Mouse (Mus musculus): ENCODE measurements around the gene Frmd4b. TPM values are rescaled to one million over a fixed set of nuclear protein-coding genes. Genes with fewer than 3 reads are reported as not detected.
"Not testable (repeated sequence)": the region's sequence is repeated elsewhere in the genome, so short reads cannot be mapped to it uniquely, and the experiment has no call there.

Gene Frmd4b
- polyA plus RNA-seq, 1 experiment: 15.4 TPM

DNA sequence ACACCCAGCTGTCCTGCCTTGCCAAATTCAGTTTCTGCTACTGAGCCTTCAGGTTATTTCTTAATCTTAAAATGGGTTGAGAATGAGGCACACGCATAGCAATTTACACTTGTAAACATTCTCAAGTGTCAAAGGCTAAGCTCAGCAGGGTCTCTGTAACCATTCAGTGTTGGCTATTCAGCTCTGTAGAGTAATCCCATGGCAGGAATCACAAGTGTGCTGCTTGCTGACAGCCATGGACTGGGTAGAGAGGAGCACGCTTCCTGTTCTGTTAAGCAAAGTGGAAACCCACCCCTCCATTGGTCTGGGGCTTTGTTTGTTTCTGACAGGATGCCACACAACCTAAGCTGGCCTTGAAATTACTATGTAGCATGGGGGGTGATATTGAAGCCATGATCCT lies 246.4 kb downstream of the Frmd4b start:
- Histone ChIP-seq H3K27ac (ENCODE audit: control insufficient read depth, insufficient read depth, low read depth, low read length, poor library complexity) (no peak overlapping the region), H3K4me3 (replicated peaks; ENCODE audit: control insufficient read depth, low read depth, low read length) (no peak overlapping the region), H3K4me1 (ENCODE audit: control insufficient read depth, insufficient read depth, low read length) (no peaks in the 10 kb centered on the region)
- 80% methylated on average over 2 of the region's 2 CpGs for WGBS
- TF ChIP-seq POLR2A (IDR thresholded peaks at IDR 0.05; ENCODE audit: borderline replicate concordance, control insufficient read depth, low read depth, low read length): no peak
- no peak for TF ChIP-seq CTCF (IDR thresholded peaks at IDR 0.05; ENCODE audit: control insufficient read depth, insufficient read depth, low read length)

DNA sequence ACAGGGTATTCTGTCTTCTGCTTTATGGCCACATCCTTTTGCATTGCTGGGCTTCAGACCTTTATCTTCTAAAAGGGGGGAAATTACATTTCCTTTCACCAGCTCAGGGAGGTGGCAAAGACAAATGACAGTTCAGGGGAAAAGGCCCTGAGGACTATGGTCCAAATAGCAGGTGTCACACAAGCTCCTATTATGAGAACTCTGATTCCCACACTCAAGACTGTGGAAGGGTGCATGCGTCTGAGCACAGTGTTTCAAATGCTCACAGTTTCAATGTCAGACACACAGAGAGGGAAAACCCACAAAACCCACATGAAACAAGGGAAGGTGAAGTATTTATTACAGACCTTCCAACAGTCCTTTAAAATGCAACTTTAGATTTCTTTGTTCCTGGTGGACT lies 246.9 kb downstream of the Frmd4b start:
- Histone ChIP-seq H3K4me1 (ENCODE audit: control insufficient read depth, insufficient read depth, low read length) (no peaks in the 10 kb centered on the region), H3K27ac (ENCODE audit: control insufficient read depth, insufficient read depth, low read depth, low read length, poor library complexity) (no peak overlapping the region), H3K4me3 (replicated peaks; ENCODE audit: control insufficient read depth, low read depth, low read length) (no peak overlapping the region)
- no peak for TF ChIP-seq CTCF (IDR thresholded peaks at IDR 0.05; ENCODE audit: control insufficient read depth, insufficient read depth, low read length)
- TF ChIP-seq POLR2A (IDR thresholded peaks at IDR 0.05; ENCODE audit: borderline replicate concordance, control insufficient read depth, low read depth, low read length): no peak
- 45% methylated on average over 1 of the region's 1 CpGs for WGBS

DNA sequence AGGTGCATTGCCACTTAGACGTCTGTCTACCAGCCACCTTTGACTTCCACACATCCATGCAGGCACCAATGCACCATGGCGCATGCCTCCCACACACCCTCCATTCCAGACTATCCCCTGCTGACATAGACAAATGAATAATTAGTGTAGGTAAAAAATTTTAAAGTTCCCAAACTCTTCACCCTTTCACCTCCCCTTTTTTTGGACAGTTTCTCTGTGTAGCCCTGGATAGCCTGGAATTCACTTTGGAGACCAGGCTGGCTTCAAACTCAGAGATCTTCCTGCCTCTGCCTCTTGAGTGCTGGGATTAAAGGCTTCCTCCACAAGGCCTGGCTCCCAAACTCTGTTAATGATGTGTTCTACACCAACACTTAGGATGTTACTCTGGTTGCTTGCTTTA lies 253.5 kb downstream of the Frmd4b start:
- WGBS: 85% methylated on average over 2 of the region's 2 CpGs
- H3K27ac ChIP-seq (ENCODE audit: control insufficient read depth, insufficient read depth, low read depth, low read length, poor library complexity): no peak overlapping the region
- no peak overlapping the region for H3K4me3 ChIP-seq (replicated peaks; ENCODE audit: control insufficient read depth, low read depth, low read length)
- TF ChIP-seq POLR2A (IDR thresholded peaks at IDR 0.05; ENCODE audit: borderline replicate concordance, control insufficient read depth, low read depth, low read length) (no peak), CTCF (IDR thresholded peaks at IDR 0.05; ENCODE audit: control insufficient read depth, insufficient read depth, low read length) (no peak)
- no peaks in the 10 kb centered on the region for H3K4me1 ChIP-seq (ENCODE audit: control insufficient read depth, insufficient read depth, low read length)

DNA sequence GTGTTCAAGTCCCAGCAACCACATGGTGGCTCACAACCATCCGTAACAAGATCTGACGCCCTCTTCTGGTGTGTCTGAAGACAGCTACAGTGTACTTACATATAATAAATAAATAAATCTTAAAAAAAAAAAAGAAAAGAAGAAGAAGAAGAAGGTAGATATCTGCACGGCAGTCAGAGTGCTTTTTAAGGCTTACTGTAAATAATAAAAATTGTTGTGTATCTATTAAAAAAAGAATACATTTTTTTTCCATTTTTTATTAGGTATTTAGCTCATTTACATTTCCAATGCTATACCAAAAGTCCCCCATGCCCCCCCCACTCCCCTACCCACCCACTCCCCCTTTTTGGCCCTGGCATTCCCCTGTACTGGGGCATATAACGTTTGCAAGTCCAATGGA lies 259.7 kb downstream of the Frmd4b start:
- 82% methylated on average over 4 of the region's 4 CpGs for WGBS
- H3K4me1 ChIP-seq (ENCODE audit: control insufficient read depth, insufficient read depth, low read length); H3K4me3 ChIP-seq (replicated peaks; ENCODE audit: control insufficient read depth, low read depth, low read length); H3K27ac ChIP-seq (ENCODE audit: control insufficient read depth, insufficient read depth, low read depth, low read length, poor library complexity): not testable (repeated sequence)

DNA sequence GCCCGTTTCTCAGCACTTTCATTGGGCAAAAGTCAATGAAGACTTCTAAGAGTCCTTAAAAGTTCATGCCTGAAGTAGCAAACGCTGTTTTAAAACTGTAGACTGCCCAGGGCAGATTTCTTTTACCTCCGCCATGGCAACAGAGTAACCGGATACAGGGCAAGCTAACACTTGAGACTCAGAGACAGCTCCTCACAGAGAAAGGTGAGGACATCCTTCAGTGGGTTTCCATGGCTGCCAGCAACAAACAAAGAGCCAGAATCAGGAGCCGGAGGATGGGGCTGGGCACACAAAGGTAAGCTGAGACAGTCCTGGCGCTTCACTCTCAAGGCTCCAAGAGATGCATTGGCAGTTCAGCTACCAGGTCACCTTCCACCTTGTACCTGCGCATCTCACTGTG lies 260.7 kb downstream of the Frmd4b start:
- WGBS: 80% methylated on average over 7 of the region's 7 CpGs
- TF ChIP-seq CTCF (IDR thresholded peaks at IDR 0.05; ENCODE audit: control insufficient read depth, insufficient read depth, low read length) (no peak), POLR2A (IDR thresholded peaks at IDR 0.05; ENCODE audit: borderline replicate concordance, control insufficient read depth, low read depth, low read length) (no peak)
- H3K4me3 ChIP-seq (replicated peaks; ENCODE audit: control insufficient read depth, low read depth, low read length): no peak overlapping the region
- H3K27ac ChIP-seq (ENCODE audit: control insufficient read depth, insufficient read depth, low read depth, low read length, poor library complexity): no peak overlapping the region
- H3K4me1 ChIP-seq (ENCODE audit: control insufficient read depth, insufficient read depth, low read length): no peaks in the 10 kb centered on the region

DNA sequence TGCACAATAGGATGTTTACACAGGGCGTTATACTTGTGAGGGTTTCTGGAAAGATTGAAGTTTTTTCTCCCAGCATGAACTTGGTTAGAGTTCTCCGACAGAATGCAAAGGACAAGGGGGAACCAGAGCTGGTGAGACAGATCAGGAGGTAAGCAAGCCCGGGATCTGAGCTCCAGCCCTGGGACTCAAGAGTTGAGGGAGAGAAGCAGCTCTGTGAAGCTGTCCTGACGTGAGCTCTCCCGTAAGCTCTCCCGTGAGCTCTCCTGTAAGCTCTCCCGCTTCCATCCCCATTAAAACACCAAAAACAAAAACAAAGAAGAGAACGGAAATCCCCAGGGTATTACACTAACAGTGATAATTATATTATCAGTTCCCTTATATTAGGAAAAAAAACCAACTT lies 262.2 kb downstream of the Frmd4b start:
- 85% methylated on average over 8 of the region's 8 CpGs for WGBS

DNA sequence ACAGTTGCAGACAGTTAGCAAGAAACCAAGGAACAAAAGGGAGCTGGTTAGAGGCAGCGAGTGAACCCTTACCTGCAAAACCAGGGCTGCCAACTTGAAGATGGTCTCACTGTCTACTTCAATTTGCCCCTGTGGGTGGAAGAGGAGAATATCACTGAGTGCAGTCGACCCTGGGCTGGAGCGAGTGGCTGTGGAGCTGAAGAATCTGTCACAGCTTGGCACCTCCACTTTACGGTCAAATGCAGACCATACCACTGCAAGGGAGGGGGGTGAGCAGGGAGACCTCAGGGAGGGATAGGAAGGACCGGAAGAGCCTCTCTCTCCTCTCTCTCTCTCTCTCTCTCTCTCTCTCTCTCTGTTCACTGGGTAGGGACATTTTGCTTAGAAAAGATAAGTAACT lies 263.4 kb downstream of the Frmd4b start:
- Histone ChIP-seq H3K4me3 (replicated peaks; ENCODE audit: control insufficient read depth, low read depth, low read length) (no peak overlapping the region), H3K4me1 (ENCODE audit: control insufficient read depth, insufficient read depth, low read length) (no peaks in the 10 kb centered on the region), H3K27ac (ENCODE audit: control insufficient read depth, insufficient read depth, low read depth, low read length, poor library complexity) (no peak overlapping the region)
- 34% methylated on average over 5 of the region's 5 CpGs for WGBS
- no peak for TF ChIP-seq POLR2A (IDR thresholded peaks at IDR 0.05; ENCODE audit: borderline replicate concordance, control insufficient read depth, low read depth, low read length)
- no peak for TF ChIP-seq CTCF (IDR thresholded peaks at IDR 0.05; ENCODE audit: control insufficient read depth, insufficient read depth, low read length)

More for the DNA sequence above, 262.2 kb downstream of the Frmd4b start:
- no peak for TF ChIP-seq POLR2A (IDR thresholded peaks at IDR 0.05; ENCODE audit: borderline replicate concordance, control insufficient read depth, low read depth, low read length)
- no peak for TF ChIP-seq CTCF (IDR thresholded peaks at IDR 0.05; ENCODE audit: control insufficient read depth, insufficient read depth, low read length)
- Histone ChIP-seq H3K27ac (ENCODE audit: control insufficient read depth, insufficient read depth, low read depth, low read length, poor library complexity) (no peak overlapping the region), H3K4me1 (ENCODE audit: control insufficient read depth, insufficient read depth, low read length) (no peaks in the 10 kb centered on the region), H3K4me3 (replicated peaks; ENCODE audit: control insufficient read depth, low read depth, low read length) (no peak overlapping the region)

DNA sequence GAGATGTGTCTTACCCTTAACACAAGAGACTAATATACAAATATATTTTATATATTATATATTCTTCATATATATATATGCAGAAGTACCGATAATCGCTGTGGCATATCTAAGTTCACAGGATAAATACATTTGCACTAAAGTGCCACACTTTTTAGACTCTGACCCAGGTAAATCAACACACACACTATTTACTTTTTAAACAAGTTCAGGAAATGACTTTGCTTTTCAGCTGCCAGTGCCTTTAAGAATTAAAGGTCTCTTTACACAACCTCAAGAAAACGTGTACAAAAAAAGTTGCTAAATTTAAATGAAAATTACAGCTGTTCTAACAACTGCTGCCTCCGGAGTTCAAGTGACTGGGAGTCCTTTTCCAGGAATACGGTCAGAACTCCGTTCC lies 264.0 kb downstream of the Frmd4b start:
- WGBS: 24% methylated on average over 6 of the region's 6 CpGs
- no peak overlapping the region for H3K4me3 ChIP-seq (replicated peaks; ENCODE audit: control insufficient read depth, low read depth, low read length)

DNA sequence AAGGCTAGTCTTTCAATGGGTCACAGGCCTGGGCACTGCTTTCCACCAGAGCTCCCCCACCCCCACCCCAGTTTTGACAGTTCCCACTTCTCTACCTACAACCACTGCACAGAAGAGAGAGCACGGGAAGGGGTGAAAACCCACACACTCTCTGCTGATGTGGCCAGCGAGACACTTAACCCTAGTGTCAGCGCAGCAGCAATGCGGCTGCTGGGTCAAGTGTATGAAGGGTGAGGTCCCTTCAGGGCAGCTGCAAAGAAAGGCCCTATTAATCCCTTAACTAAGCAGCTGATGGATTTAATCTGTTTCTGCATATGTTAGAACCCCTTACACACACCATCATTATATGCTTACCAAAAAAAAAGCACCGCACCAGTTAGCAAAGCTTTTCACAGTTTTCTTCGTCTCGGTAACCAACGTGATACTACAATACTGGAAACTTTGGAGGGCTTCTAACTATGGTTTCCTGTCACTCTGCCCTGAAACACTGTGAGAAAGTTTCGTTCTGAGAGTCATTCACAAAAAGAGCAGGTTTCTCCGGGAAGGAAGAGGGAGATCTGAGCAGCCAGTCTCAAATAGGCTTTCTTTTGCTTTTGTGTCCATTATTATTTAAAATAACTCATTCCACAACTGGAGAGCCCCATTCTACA lies 264.7 kb downstream of the Frmd4b start:
- H3K4me1 ChIP-seq (ENCODE audit: control insufficient read depth, insufficient read depth, low read length): no peaks in the 10 kb centered on the region
- no peak overlapping the region for H3K27ac ChIP-seq (ENCODE audit: control insufficient read depth, insufficient read depth, low read depth, low read length, poor library complexity)
- WGBS: 16% methylated on average over 10 of the region's 10 CpGs
- H3K4me3 ChIP-seq (replicated peaks; ENCODE audit: control insufficient read depth, low read depth, low read length): no peak overlapping the region
- no peak for TF ChIP-seq CTCF (IDR thresholded peaks at IDR 0.05; ENCODE audit: control insufficient read depth, insufficient read depth, low read length)
- no peak for TF ChIP-seq POLR2A (IDR thresholded peaks at IDR 0.05; ENCODE audit: borderline replicate concordance, control insufficient read depth, low read depth, low read length)

More for the DNA sequence above, 264.0 kb downstream of the Frmd4b start:
- TF ChIP-seq POLR2A (IDR thresholded peaks at IDR 0.05; ENCODE audit: borderline replicate concordance, control insufficient read depth, low read depth, low read length) (no peak), CTCF (IDR thresholded peaks at IDR 0.05; ENCODE audit: control insufficient read depth, insufficient read depth, low read length) (no peak)
- Histone ChIP-seq H3K4me1 (ENCODE audit: control insufficient read depth, insufficient read depth, low read length) (no peaks in the 10 kb centered on the region), H3K27ac (ENCODE audit: control insufficient read depth, insufficient read depth, low read depth, low read length, poor library complexity) (no peak overlapping the region)

Data from bone marrow, adult 2 months (tissue).